Mouse (Mus musculus): ENCODE results near the gene Olfr366.
"Not testable (repeated sequence)": the region's sequence is repeated elsewhere in the genome, so short reads cannot be mapped to it uniquely, and the experiment has no call there.

Olfr366 gene

DNA sequence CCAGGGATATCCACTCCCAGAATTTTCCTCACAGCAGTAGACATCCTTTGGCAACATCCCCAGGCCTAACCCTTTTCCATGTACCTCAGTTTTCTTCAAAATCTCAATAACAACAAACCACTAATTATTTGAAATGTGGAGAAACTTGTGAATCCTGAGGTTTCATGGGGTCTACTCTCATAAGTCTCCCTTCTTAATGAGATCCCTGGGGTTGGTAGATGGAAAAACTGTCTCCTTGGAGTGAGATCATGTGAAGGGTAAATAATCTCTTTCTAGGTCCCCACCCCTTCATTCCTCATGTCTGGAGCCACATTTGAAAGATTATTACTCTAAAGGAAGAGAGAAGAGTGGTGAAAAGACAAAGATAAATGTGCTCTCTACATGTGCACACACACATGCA, at the start of gene Olfr366:
Gene Olfr366, plus strand, starts transcription at position 301 of the 400 bp plus-strand sequence.
- no peak for DNase-seq (ENCODE audit: low read depth, low spot score)

DNA sequence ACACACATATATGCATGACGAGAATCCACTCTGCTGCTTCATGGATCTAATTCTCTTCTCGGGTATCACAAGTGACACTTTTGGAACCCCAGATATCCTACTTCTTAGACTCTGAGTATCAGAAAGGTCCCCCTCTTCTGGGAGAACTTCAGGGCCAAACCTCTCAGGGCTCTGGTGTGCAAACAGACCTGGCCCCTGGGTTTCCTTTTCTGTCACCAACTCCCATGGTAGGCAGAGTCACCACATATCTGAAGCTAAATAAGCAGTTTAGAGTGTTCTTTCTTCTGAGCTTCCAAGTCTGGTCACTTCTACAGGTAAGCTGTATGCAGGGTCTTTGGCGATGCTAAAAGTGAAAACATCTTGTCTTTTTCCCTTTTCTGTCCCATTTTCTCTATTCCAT, 23.5 kb upstream of the Olfr366 start, which contains the start of gene Olfr365:
Gene Olfr365, plus strand, starts transcription at position 301 of the 400 bp plus-strand sequence.
- DNase-seq (ENCODE audit: low read depth, low spot score) = no peak

DNA sequence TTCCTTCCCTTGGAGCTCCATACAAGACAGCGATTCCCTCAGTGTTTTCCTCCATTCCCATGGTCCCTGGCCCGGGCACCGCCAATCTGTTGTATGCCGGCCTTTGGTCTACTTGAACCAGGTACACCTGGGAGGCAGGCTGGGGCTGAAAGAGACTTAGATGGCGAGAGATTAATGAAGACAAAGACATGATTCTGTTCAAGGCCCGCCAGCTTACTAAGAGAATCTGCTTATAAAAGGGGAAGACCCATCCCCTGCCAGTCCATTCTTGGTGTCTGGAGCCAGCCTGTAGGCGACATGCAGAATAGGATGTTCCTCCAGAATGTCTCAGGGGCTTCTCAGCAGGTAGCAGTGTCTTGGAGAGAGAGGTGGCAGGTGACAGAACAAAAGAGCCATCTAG, 50.4 kb downstream of the Olfr366 start:
- DNase-seq (ENCODE audit: low read depth, low spot score) = not testable (repeated sequence)
